Mouse (Mus musculus): ENCODE measurements at regions not wholly inside any gene's neighbourhood (a gene's known extent, or its start where the extent isn't known, plus 50 kb on each side); places are given as distances from the start of the nearest gene placed in this dataset.

DNA sequence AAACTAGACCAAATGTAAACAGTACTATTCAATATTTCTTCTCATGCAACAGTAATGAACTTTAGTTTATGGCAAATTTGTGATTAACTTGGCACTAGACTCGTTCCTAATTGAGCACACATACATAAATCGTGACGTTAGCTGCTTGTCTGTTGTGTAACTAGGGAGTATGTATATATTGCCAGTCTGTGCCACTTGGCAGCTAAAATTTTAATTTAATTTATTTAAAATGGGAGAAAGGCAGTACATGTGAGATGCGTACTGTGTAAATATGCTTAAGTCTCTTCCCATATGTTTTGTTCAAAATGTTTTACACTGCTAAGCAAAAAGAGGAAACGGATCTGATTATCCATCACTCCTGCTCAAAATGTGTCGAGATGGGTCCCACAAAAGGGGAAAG, 553.1 kb downstream of the Rwdd3 start:
- TF ChIP-seq GATA1 (IDR thresholded peaks at IDR 0.05; ENCODE audit: borderline replicate concordance, low read length) (no peak), CTCF (IDR thresholded peaks at IDR 0.05; ENCODE audit: low read depth, low read length) (no peak), TAL1 (conservative IDR thresholded peaks at IDR 0.05; ENCODE audit: low read depth, low read length) (no peak)
